Mouse (Mus musculus) embryo, embryonic 10.5 days (tissue): ENCODE results near the gene Sh3kbp1.

ENCODE experiments used
- DNase-seq: peaks from one replicate; pipeline ENCODE4 v3.0.0-alpha.2; 2015; ENCODE audit warnings: low spot score

Sh3kbp1 gene

GRCm38 (mm10) chrX:159678320-159678835, 51.3 kb downstream of the Sh3kbp1 start:
- DNase-seq = no peak

GRCm38 (mm10) chrX:159685521-159685920, 58.4 kb downstream of the Sh3kbp1 start:
- DNase-seq = no peak

GRCm38 (mm10) chrX:159686850-159687249, 59.8 kb downstream of the Sh3kbp1 start:
- no peak for DNase-seq

GRCm38 (mm10) chrX:159688698-159689097, 61.6 kb downstream of the Sh3kbp1 start:
- DNase-seq = no peak

DNA sequence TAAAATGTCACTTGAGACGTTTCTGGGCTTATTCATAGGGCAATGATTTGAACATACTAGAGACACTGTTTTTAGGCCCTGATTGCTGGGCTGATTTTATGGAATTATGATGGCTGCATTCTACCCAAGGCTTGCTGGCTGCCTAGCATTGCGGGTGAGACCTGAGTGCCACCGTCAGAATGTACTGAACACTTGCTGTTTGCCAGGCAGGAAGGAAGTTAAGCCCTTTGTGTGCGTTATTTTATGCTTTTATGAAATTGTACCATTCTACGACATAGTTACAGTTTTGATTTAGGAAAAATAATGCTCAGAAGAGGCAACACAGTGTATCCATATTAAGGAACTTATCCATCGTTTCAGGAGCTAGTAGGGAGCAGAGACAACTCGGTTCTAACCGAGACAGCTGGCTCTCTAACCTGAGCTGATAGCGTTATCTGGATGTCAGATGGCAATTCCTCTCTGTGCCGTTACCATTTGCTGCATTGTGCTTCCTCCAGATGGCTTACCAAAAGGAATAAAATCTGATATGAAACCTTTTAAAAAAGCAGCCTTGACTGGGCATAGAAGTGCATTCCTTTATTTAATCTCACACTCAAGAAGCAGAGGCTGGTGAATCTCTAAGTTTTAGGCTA, 62.8 kb downstream of the Sh3kbp1 start:
- DNase-seq = no peak

DNA sequence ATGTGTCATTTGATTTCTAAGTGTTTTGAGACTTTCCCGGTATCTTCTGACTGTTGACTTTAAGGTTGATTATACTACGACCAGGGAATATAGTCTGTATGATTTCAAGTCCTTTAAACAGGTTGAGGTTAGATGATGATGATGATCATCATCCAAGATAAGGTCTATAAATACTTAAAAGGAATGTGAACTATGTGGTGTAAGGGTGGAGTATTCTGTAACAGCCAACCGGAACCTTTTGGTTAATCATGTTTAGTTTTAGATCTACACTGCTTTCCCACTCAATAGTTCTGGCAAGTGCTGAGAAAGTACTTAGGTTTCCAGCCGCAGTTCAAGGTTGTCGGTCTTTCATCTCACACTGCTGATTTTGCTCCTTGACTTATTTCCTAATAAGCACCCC, 66.1 kb downstream of the Sh3kbp1 start:
- DNase-seq = no peak

DNA sequence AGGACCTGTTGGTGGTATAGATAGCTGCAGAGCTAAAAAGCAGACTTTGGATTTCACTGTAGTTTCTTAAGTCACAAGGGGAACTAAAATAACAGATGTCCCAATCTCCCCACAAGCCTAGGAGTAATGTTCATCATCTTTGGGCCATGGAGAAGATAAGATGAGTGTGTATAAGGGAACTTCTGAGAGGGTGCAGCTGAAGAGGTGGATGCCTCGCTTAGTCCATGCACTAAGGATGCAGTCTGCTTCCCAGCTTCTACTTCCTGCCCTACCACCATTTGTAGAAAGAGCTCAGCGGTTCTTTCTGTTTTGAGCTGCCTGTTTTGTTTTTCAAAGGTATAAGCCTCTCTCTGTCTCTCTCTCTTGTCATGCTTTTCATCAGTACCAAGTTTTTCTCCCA, 69.5 kb downstream of the Sh3kbp1 start:
- DNase-seq = no peak

- DNase-seq = no peak
These were observed 70.0 kb downstream of the Sh3kbp1 start for GRCm38 (mm10) chrX:159697030-159697454.

- no peak for DNase-seq
These were observed 75.8 kb downstream of the Sh3kbp1 start for GRCm38 (mm10) chrX:159702850-159703249.

- peak; percentile 25 for DNase-seq
These were observed 77.4 kb downstream of the Sh3kbp1 start for GRCm38 (mm10) chrX:159704381-159705004.

DNA sequence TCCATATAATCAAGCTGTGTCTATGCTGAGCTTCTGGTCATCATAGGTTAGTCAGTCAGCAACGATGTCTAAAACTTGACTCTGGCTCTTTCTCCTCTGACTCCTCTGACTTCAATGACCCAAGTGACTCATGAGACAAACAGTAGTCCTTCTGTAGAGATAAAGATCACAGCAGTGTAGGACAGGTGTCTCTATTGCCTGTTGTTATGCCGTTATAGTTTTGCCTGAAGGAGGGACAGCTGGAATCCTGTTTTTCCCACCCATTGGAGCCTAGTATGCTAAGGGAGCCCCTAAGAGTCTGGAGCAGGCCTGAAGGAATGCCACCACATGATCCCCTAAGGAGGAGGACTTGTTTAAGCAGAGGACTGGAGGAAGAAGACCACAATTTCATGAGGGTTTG, 78.3 kb downstream of the Sh3kbp1 start:
- DNase-seq = no peak

- peak; percentile 23 for DNase-seq
These were observed 81.2 kb downstream of the Sh3kbp1 start for GRCm38 (mm10) chrX:159708076-159708830.

GRCm38 (mm10) chrX:159709296-159709695, 82.2 kb downstream of the Sh3kbp1 start:
- DNase-seq = no peak

DNA sequence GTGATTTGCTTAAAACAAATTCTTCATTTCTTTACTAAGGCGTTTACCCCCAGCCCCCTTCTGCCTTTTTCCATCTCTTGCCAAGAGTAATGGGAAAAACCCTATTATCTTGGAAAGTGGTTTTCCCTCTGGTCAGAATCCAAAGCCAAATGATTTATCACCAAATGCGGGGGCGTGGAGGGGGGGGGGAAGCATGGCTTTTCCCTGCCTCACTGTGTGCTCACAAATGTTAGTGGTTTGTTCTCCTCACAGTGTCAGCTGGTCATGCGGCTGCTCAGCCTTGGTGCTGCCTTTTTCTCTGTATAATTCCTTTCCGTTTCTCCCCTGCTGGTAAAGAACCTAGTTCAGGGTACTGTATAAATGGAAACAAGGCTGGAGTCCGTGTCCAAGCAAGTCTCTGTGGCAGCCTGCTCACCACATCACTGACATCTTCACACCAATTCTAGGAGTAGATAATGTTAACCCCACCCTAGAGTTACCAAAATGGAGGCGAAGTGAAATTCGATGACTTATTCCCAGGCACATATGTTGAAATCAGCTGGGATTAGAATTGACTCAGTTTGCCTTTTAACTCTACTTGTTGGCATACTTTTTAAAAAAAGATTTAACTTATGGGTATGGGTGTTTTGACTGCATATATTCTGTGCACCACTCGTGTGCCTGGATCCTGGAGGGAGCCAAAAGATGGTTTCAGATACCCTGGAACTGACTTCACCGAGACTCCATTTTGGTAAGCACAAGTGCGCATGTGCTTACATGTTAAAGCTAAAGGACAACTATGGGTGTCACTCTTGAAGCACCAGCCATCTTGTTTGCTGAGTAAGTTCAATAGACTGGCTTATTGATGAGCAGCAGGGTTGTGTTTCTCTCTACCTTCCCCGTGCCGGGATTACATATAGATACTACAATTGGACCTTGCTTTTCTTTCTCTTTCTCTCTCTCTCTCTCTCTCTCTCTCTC, 84.3 kb downstream of the Sh3kbp1 start:
- DNase-seq = no peak

GRCm38 (mm10) chrX:159713191-159713590, 86.1 kb downstream of the Sh3kbp1 start:
- DNase-seq = no peak

- DNase-seq = no peak
These were observed 94.3 kb downstream of the Sh3kbp1 start for GRCm38 (mm10) chrX:159721390-159721789.

DNA sequence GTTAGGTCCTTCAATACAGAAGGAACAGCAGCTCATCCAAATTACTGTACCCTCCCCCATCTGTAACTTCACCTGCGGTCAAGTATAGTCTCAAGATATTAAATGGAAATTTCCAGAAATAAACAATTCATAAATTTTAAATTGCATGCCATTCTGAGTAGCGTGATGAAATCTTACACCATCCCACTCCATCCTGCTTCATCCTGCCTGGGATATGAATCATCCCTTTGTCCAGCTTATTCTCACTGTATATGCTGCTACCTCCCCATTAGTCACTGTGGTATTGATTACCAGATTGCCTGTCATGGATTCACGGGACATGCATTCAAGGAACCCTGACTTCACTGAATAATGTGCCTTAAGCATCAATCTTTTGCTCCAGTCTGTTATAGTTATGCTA, 104.3 kb downstream of the Sh3kbp1 start:
- no peak for DNase-seq

DNA sequence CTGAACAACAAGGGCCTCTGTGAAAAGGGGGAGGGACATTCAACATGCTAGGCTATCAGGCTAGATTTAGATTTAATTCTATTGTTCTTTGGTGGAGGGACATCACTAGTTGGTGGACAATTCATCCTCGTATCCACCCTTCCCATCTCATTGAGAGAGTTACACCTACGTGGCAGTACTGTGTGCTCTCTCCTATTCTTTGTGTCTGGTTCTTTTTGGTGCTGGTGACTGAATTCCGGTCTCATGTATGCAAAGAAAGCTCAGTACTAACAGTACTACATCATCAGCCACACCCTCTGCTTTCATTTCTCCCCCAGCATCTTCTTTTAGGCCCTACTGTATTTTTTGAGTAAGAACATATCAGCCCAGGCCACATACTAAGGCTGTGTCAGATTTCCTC, 105.8 kb downstream of the Sh3kbp1 start:
- no peak for DNase-seq

- no peak for DNase-seq
These were observed 106.9 kb downstream of the Sh3kbp1 start for GRCm38 (mm10) chrX:159733948-159734347.

- DNase-seq = no peak
These were observed 108.5 kb downstream of the Sh3kbp1 start for GRCm38 (mm10) chrX:159735513-159736099.

DNA sequence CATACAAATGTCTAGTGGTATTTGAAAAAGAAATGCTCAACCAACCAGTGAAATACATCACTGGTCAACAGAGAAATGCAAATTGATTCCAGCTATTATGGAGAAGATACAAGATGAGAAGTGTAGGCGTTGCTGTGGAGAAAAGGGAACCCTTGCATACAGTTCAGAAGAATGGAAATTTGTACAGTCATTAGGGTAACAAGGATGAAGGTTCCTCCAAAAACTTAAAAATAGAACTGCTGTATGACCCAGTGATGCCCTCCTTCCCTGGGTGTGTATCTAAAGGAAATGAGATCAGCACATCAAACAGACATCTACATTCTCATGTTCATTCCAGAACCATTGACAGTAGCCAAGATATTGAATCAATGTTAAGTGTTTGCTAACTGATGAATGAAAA, 110.3 kb downstream of the Sh3kbp1 start:
- no peak for DNase-seq
